Mouse (Mus musculus) cerebellum, adult 2 months (tissue): Measurements from ENCODE around the gene Smg6. TPM values are rescaled to one million over a fixed set of nuclear protein-coding genes. Genes with fewer than 3 reads are reported as not detected.
"Not testable (repeated sequence)": the region's sequence is repeated elsewhere in the genome, so short reads cannot be mapped to it uniquely, and the experiment has no call there.

ENCODE experiments used
- DNase-seq, 2 experiments: peaks; one replicate each; pipeline ENCODE4 v3.0.0; 2021
- H3K27ac ChIP-seq: fragments of 200-500 bp; 2 replicates; pipeline ENCODE4 v1.5.1; 2012; ENCODE audit warnings: low read length, control low read depth, inconsistent platforms; ENCODE audit not compliant: insufficient read depth
- H3K27me3 ChIP-seq: fragments of 200-500 bp; 2 replicates; pipeline ENCODE4 v1.6.1; 2012; ENCODE audit warnings: inconsistent platforms, mild to moderate bottlenecking, low read length, moderate library complexity; ENCODE audit not compliant: control insufficient read depth, insufficient read depth
- H3K4me1 ChIP-seq: fragments of 200-500 bp; 2 replicates; pipeline ENCODE4 v1.6.1; 2011; ENCODE audit warnings: low read length; ENCODE audit not compliant: control insufficient read depth, insufficient read depth
- H3K4me3 ChIP-seq: fragments of 200-500 bp; replicated peaks from 2 replicates; pipeline ENCODE3; 2011; ENCODE audit warnings: mild to moderate bottlenecking, low read depth, low read length, control low read depth; ENCODE audit not compliant: insufficient read depth
- CTCF ChIP-seq: fragments of 200-500 bp; IDR thresholded peaks from 2 replicates; pipeline ENCODE4 v1.5.1; 2011; ENCODE audit warnings: low read depth, mild to moderate bottlenecking, control low read depth, low read length, moderate library complexity, borderline replicate concordance; ENCODE audit not compliant: insufficient read depth
- POLR2A ChIP-seq: fragments of 200-500 bp; IDR thresholded peaks from 2 replicates; pipeline ENCODE4 v1.6.1; 2011; ENCODE audit warnings: low read length, control low read depth, borderline replicate concordance; ENCODE audit not compliant: insufficient read depth
- WGBS: fragments of 180-500 bp; shearing (Covaris S2); methylation state at CpG from one replicate; pipeline ENCODE4 v1.1.7; 2018; 5-methylcytosine and 5-hydroxymethylcytosine counted together
- polyA plus RNA-seq: library from polyadenylated mRNA; depleted of rRNA; stranded (reverse); fragments of >200 nt; gene quantifications from 2 replicates; pipeline ENCODE4 v1.2.3, GENCODE M21; 2012

Smg6 gene
- polyA plus RNA-seq, 1 experiment: 31.1 TPM

GRCm38 (mm10) chr11:75170136-75170751 is 244.6 kb downstream of the Smg6 start:
- Histone ChIP-seq H3K27me3 (no peaks in the 10 kb centered on the region), H3K4me1 (peaks cover 3% of the 10 kb centered on the region; the same call in 1 of the 2 replicates), H3K27ac (no peak overlapping the region)

GRCm38 (mm10) chr11:75171186-75171865 is 245.7 kb downstream of the Smg6 start:
- Histone ChIP-seq H3K4me3 (no peak overlapping the region), H3K27ac (no peak overlapping the region), H3K4me1 (peaks cover 3% of the 10 kb centered on the region; the same call in 1 of the 2 replicates), H3K27me3 (no peaks in the 10 kb centered on the region)
- WGBS: 29% methylated on average over 17 of the region's 17 CpGs
- no peak for TF ChIP-seq POLR2A
- peak; percentile 40 to 48 for DNase-seq

More at GRCm38 (mm10) chr11:75170136-75170751, 244.6 kb downstream of the Smg6 start:
- peak; percentile 95 to 97 for DNase-seq
- H3K4me3 ChIP-seq: peak overlapping the region; percentile 64
- under 1% methylated on average over 38 of the region's 38 CpGs for WGBS
- TF ChIP-seq CTCF (peak; percentile 79), POLR2A (peak; percentile 31; the same call in 1 of the 2 replicates)

DNA sequence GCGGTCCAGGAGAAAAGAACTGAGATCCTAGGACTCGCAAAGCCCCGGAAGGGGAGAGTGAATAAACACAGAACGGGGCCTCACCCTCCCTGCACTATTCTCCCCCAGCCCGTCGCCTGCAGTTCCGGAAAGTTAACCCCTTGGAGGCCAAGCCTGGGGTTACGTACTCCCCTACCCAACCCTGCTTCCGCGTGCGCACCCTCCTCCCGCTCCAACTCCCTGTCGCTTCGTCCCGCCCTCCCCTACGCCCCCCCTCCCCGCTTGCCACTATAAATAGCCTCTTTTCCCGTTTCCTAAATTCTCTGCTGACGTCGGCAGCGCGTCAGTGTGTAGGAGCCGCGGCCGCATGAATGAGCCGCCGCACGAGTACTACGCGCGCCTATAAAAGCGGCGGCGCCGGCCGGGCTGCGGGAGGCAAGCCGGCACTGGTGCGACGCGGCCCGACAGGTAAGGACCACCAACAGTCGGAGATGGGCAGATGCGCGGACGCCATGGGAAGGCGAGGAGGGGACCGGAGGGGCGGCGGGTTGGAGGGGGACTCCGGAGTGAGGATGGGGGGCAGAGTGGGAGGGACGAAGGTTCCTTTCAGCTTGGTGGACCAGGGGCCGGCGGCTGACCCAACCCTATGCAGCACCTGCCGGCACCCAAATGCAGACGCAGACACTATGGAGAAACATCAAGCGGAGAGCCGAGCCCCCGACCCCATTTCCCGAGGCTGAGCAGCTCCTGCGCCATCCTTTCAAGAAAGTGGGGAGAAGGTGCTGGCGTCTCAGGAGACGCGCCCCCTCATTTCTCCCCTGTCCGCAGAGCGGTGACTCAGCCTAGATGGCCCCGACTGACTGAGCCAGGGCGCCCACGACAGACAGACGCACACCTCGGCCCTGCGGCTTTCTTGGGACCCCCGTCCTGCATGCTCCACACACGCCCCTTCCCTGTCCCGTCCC is 246.8 kb downstream of the Smg6 start:
- Histone ChIP-seq H3K27me3 (no peaks in the 10 kb centered on the region), H3K4me3 (peak overlapping the region; percentile 75), H3K4me1 (peaks cover 3% of the 10 kb centered on the region; the same call in 1 of the 2 replicates), H3K27ac (no peak overlapping the region)
- under 1% methylated on average over 74 of the region's 75 CpGs for WGBS
- TF ChIP-seq CTCF (no peak), POLR2A (no peak)
- peak; percentile 70 to 77 for DNase-seq

GRCm38 (mm10) chr11:75173095-75173798 is 247.6 kb downstream of the Smg6 start:
- peaks cover 8% of the 10 kb centered on the region; the same call in 1 of the 2 replicates for H3K4me1 ChIP-seq
- peak overlapping the region; percentile 75 for H3K4me3 ChIP-seq
- H3K27ac ChIP-seq: no peak overlapping the region
- peak; percentile 90 to 94 for DNase-seq
- WGBS: under 1% methylated on average over 70 of the region's 71 CpGs
- H3K27me3 ChIP-seq: no peaks in the 10 kb centered on the region
- TF ChIP-seq CTCF: no peak
- TF ChIP-seq POLR2A: peak; percentile 35; the same call in 1 of the 2 replicates

DNA sequence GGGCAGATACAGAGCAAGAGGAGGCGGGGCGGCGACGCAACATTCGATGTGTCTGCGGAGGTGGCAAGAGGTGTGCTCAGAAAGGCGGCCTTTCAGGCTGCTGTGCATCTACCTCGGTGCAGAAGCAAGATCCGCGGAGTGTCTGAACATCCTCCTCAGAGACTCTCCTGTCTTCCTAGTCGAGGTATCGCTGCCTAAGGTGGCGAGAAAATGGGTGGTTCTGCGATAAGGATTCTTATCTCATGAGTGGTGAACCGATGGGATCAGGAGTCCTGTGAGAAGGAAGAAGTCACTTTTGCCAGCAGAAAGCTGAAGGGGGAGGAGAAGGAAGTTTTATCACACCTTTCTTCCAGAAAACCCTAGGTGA is 248.2 kb downstream of the Smg6 start:
- H3K27ac ChIP-seq: no peak overlapping the region
- peak overlapping the region; percentile 75 for H3K4me3 ChIP-seq
- H3K4me1 ChIP-seq: peaks cover 8% of the 10 kb centered on the region; the same call in 1 of the 2 replicates
- 2% methylated on average over 15 of the region's 15 CpGs for whole genome bisulfite sequencing
- TF ChIP-seq POLR2A: no peak
- TF ChIP-seq CTCF: no peak
- H3K27me3 ChIP-seq: no peaks in the 10 kb centered on the region
- no peak for DNase-seq

DNA sequence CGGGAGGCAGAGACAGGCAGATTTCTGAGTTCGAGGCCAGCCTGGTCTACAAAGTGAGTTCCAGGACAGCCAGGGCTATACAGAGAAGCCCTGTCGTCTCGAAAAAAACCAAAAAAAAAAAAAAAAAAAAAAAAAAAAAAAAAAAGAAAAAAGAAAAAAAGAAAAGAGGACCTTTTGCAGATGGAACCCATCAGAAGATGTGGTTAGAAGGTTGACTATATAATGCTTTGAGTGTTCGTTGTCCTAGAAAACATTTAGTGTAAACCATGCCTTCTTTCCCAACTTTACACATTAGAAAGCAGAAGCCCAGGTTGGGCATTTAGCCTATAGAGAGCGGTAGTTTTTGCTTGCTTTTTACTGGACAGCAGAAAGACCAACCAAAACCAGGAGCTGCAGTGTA is 249.0 kb downstream of the Smg6 start:
- not testable (repeated sequence) for DNase-seq, H3K4me3 ChIP-seq, H3K27me3 ChIP-seq, H3K4me1 ChIP-seq, H3K27ac ChIP-seq
- 73% methylated on average over 6 of the region's 6 CpGs for WGBS

GRCm38 (mm10) chr11:75178011-75178410 is 252.4 kb downstream of the Smg6 start:
- 35% methylated on average over 12 of the region's 12 CpGs for WGBS
- TF ChIP-seq POLR2A (no peak), CTCF (no peak)
- peaks cover 5% of the 10 kb centered on the region; the same call in 1 of the 2 replicates for H3K4me1 ChIP-seq
- H3K27ac ChIP-seq: no peak overlapping the region
- H3K4me3 ChIP-seq: peak overlapping the region; percentile 62
- no peaks in the 10 kb centered on the region for H3K27me3 ChIP-seq
- DNase-seq: peak in 1 of 2 experiments; percentile 34
